Mouse (Mus musculus): ENCODE data around the gene Olfr93. TPM values are rescaled to one million over a fixed set of nuclear protein-coding genes. Genes with fewer than 3 reads are reported as not detected.
"Not testable (repeated sequence)": the region's sequence is repeated elsewhere in the genome, so short reads cannot be mapped to it uniquely, and the experiment has no call there.

Olfr93 gene
- polyA plus RNA-seq, 1 experiment, result not detected

DNA sequence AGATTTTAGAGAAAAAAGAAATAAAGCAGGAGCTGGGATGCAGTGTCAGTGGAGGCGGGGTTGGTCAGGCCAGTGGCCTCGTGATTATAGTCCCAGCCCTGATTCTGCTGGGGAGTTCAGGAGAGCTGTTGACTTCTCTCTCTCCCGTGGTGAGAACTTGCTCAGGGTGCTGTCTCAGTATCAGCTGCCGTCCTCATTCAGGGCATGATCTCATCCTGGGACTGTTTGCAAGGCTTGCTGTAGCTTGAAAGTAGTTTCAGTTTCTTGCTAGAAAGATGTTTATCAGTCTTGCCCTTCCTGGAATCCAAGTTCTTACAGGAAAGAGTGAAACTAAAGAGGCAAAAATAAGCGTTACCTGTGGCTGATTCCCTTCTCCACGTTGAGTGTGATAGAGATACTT is 24.2 kb upstream of the Olfr93 start:
- Histone ChIP-seq H3K4me3 (ENCODE audit: insufficient read depth, low read length) (no peak overlapping the region), H3K27ac (ENCODE audit: insufficient read depth, low read length) (no peak overlapping the region), H3K4me1 (ENCODE audit: control insufficient read depth, insufficient read depth, low read length) (no peaks in the 10 kb centered on the region)
- no peak for TF ChIP-seq CTCF (IDR thresholded peaks at IDR 0.05; ENCODE audit: extremely low read depth, insufficient read depth, low read length)
- TF ChIP-seq POLR2A (IDR thresholded peaks at IDR 0.05; ENCODE audit: extremely low read depth, insufficient read depth, low read length), result no peak

DNA sequence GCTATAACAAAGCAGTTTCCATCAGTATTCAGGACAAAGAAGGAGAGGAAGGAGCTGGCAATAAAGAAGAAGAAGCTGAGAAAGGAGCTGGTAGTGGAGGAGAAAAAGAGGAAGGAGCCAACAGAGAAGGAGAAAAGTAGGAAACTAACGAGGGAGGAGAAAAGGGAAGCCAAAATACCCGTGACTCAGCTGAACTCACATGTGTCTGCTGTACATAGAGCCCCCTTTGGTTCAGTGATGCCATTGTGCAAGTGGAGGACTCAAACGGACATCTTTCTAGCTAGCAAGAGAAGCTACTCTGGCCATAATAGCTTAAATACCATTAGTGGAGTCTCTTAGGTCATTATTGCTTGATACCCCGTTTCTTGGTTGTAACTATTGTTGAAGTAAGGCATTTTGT is 29.9 kb downstream of the Olfr93 start:
- not testable (repeated sequence) for H3K4me3 ChIP-seq (ENCODE audit: insufficient read depth, low read length); H3K4me1 ChIP-seq (ENCODE audit: control insufficient read depth, insufficient read depth, low read length); H3K27ac ChIP-seq (ENCODE audit: insufficient read depth, low read length)

DNA sequence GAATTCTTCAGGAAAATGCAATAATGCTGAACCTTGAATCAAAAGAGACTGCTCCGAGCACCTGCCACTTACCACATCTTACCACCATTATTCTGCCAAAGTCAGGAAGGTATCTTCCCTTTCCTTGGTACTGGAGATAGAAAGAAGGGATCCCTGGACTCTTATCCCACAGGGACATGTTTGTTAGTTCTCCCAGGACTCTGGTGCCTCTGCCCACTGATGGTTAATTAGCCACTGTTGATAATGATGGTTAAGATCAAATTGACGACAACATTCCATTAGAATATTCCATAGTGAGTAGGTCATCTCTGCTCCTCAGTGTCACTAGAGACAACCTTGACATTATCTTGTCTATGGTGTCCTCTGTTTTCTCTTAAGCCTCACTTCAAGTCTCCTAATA is 41.3 kb downstream of the Olfr93 start, which contains the start of gene Olfr92:
Gene Olfr92 (minus strand): TSS at position 101 of the 400 bp plus-strand sequence.
- no peak within 1 kb of the TSS for H3K27ac ChIP-seq (ENCODE audit: insufficient read depth, low read length)
- H3K4me3 ChIP-seq (ENCODE audit: insufficient read depth, low read length), result no peak within 1 kb of the TSS
- H3K4me1 ChIP-seq (ENCODE audit: control insufficient read depth, insufficient read depth, low read length), result no peaks in the 10 kb centered on the region
- TF ChIP-seq CTCF (IDR thresholded peaks at IDR 0.05; ENCODE audit: extremely low read depth, insufficient read depth, low read length) (no peak), POLR2A (IDR thresholded peaks at IDR 0.05; ENCODE audit: extremely low read depth, insufficient read depth, low read length) (no peak)

DNA sequence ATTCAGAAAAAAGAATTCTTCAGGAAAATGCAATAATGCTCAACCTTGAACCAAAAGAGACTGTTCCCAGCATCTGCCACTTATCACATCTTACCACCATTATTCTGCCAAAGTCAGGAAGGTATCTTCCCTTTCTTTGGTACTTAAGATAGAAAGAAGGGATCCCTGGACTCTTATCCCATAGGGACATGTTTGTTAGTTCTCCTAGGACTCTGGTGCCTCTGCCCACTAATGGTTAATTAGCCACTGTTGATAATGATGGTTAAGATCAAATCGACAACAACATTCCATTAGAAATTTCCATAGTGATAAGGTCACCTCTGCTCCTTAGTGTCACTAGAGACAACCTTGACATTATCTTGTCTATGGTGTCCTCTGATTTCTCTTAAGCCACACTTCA is 63.1 kb downstream of the Olfr93 start, which contains the start of gene Olfr91:
Gene Olfr91 (minus strand): TSS at position 101 of the 400 bp plus-strand sequence.
- Histone ChIP-seq H3K4me1 (ENCODE audit: control insufficient read depth, insufficient read depth, low read length) (no peaks in the 10 kb centered on the region), H3K4me3 (ENCODE audit: insufficient read depth, low read length) (no peak within 1 kb of the TSS), H3K27ac (ENCODE audit: insufficient read depth, low read length) (no peak within 1 kb of the TSS)
- TF ChIP-seq CTCF (IDR thresholded peaks at IDR 0.05; ENCODE audit: extremely low read depth, insufficient read depth, low read length), result no peak
- TF ChIP-seq POLR2A (IDR thresholded peaks at IDR 0.05; ENCODE audit: extremely low read depth, insufficient read depth, low read length), result no peak

DNA sequence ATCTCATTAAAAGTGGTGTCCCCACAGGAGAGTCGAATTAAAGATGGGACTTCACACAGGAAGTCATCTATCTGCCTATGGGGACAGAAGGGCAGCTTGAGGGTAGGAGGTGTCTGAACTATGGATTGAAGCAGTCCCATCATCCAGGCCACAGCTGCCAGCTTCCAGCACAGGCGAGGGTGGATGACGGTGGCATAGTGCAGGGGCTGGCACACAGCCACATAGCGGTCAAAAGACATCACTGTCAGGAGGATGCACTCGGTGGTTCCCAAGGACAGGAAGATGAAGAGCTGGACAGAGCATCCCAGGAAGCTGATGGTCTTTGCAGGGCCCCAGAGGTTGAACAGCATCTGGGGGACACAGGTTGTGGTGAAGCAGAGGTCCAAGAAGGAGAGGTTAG is 68.0 kb downstream of the Olfr93 start:
- Histone ChIP-seq H3K4me3 (ENCODE audit: insufficient read depth, low read length) (no peak overlapping the region), H3K4me1 (ENCODE audit: control insufficient read depth, insufficient read depth, low read length) (no peaks in the 10 kb centered on the region), H3K27ac (ENCODE audit: insufficient read depth, low read length) (no peak overlapping the region)
- TF ChIP-seq CTCF (IDR thresholded peaks at IDR 0.05; ENCODE audit: extremely low read depth, insufficient read depth, low read length), result no peak
- TF ChIP-seq POLR2A (IDR thresholded peaks at IDR 0.05; ENCODE audit: extremely low read depth, insufficient read depth, low read length), result no peak

DNA sequence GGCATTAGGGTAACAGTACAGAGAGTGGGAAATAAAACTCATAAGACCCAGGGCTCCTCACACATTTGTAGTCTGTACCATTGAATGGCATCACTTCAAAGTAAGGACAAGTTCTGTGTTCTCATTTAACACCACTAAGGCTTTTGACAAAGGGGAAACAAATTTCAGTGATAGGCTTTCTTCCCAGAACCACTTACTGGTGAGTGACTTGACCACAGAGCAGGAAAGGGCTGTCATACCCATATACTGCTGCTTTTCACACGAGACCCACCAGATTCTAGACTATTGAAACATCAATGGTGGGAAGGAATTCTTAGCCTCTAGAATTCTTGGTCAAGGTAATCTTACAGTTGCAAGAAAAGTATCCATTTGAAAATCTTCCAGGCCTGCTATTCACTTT is 69.1 kb downstream of the Olfr93 start:
- H3K4me3 ChIP-seq (ENCODE audit: insufficient read depth, low read length), result no peak overlapping the region
- H3K27ac ChIP-seq (ENCODE audit: insufficient read depth, low read length), result no peak overlapping the region
- H3K4me1 ChIP-seq (ENCODE audit: control insufficient read depth, insufficient read depth, low read length), result no peaks in the 10 kb centered on the region
- TF ChIP-seq POLR2A (IDR thresholded peaks at IDR 0.05; ENCODE audit: extremely low read depth, insufficient read depth, low read length) (no peak), CTCF (IDR thresholded peaks at IDR 0.05; ENCODE audit: extremely low read depth, insufficient read depth, low read length) (no peak)

Other genes starting within 250 kb of the Olfr93 start
- gene Rnf39, start 218.6 kb downstream of the Olfr93 start, polyA plus RNA-seq (2012; rRNA removed), result 13.6 and 13.8 TPM in 2 replicates
- gene Ppp1r11, start 209.8 kb downstream of the Olfr93 start, polyA plus RNA-seq (2012; rRNA removed), result 184 and 193 TPM in 2 replicates
- 36.9 and 37.2 TPM in 2 replicates for gene Znrd1, start 202.9 kb downstream of the Olfr93 start, polyA plus RNA-seq (2012; rRNA removed)
- gene Znrd1as, start 202.9 kb downstream of the Olfr93 start, polyA plus RNA-seq (2012; rRNA removed), result 5.4 and 7.1 TPM in 2 replicates
- 0.85 and 1.0 TPM in 2 replicates for gene 2410137M14Rik, start 180.3 kb downstream of the Olfr93 start, polyA plus RNA-seq (2012; rRNA removed)
- 3.5 and 4.1 TPM in 2 replicates for gene H2-M5, start 172.0 kb downstream of the Olfr93 start, polyA plus RNA-seq (2012; rRNA removed)
- gene Zfp57, start 160.3 kb downstream of the Olfr93 start, polyA plus RNA-seq (2012; rRNA removed), result 25.2 and 29.3 TPM in 2 replicates
- gene Mog, start 138.1 kb downstream of the Olfr93 start, polyA plus RNA-seq (2012; rRNA removed), result 99.6 and 128 TPM in 2 replicates
- 481 and 483 TPM in 2 replicates for gene Gabbr1, start 115.5 kb downstream of the Olfr93 start, polyA plus RNA-seq (2012; rRNA removed)
- gene Olfr90, start 73.0 kb downstream of the Olfr93 start, polyA plus RNA-seq (2012; rRNA removed), result not detected in 2 replicates
- gene Olfr91, start 63.2 kb downstream of the Olfr93 start, polyA plus RNA-seq (2012; rRNA removed), result not detected in 2 replicates
- gene Olfr92, start 41.4 kb downstream of the Olfr93 start, polyA plus RNA-seq (2012; rRNA removed), result not detected in 2 replicates
- gene Ubd, start 32.4 kb upstream of the Olfr93 start, polyA plus RNA-seq (2012; rRNA removed), result not detected in 2 replicates
- gene Olfr94, start 39.5 kb upstream of the Olfr93 start, polyA plus RNA-seq (2012; rRNA removed), result not detected in 2 replicates
- gene Olfr95, start 51.6 kb upstream of the Olfr93 start, polyA plus RNA-seq (2012; rRNA removed), result 0.02 TPM in 1 of 2 replicates, not detected in the other
- gene Olfr96, start 58.7 kb upstream of the Olfr93 start, polyA plus RNA-seq (2012; rRNA removed), result not detected in 2 replicates
- gene Olfr97, start 75.8 kb upstream of the Olfr93 start, polyA plus RNA-seq (2012; rRNA removed), result not detected in 2 replicates
- not detected in 2 replicates for gene Olfr98, start 102.3 kb upstream of the Olfr93 start, polyA plus RNA-seq (2012; rRNA removed)
- 2.6 and 3.3 TPM in 2 replicates for gene H2-M3, start 108.7 kb upstream of the Olfr93 start, polyA plus RNA-seq (2012; rRNA removed)
- gene Olfr99, start 122.0 kb upstream of the Olfr93 start, polyA plus RNA-seq (2012; rRNA removed), result not detected in 2 replicates
- not detected in 2 replicates for gene Olfr101, start 142.8 kb upstream of the Olfr93 start, polyA plus RNA-seq (2012; rRNA removed)
- not detected in 2 replicates for gene Olfr102, start 155.6 kb upstream of the Olfr93 start, polyA plus RNA-seq (2012; rRNA removed)
- not detected in 2 replicates for gene Olfr103, start 178.2 kb upstream of the Olfr93 start, polyA plus RNA-seq (2012; rRNA removed)
- not detected in 2 replicates for gene Olfr104-ps, start 198.1 kb upstream of the Olfr93 start, polyA plus RNA-seq (2012; rRNA removed)
- not detected in 2 replicates for gene Olfr105-ps, start 217.5 kb upstream of the Olfr93 start, polyA plus RNA-seq (2012; rRNA removed)
- gene Olfr106-ps, start 228.9 kb upstream of the Olfr93 start, polyA plus RNA-seq (2012; rRNA removed), result not detected in 2 replicates
- gene Olfr107, start 237.7 kb upstream of the Olfr93 start, polyA plus RNA-seq (2012; rRNA removed), result not detected in 2 replicates

All from cortical plate, adult 2 months (tissue).